Mouse (Mus musculus) CD4-positive, CD25-positive, alpha-beta regulatory T cell, adult 2 months (primary cell): ENCODE data around the gene Lhpp.

Source experiments
- DNase-seq: peaks from one replicate; pipeline ENCODE4 v3.0.0-alpha.2; 2012; ENCODE audit warnings: low read depth, low spot score

Lhpp gene

GRCm38 (mm10) chr7:132681831-132682230, 71.4 kb downstream of the Lhpp start:
- no peak for DNase-seq

- DNase-seq, result no peak
These were observed 71.9 kb downstream of the Lhpp start for GRCm38 (mm10) chr7:132682336-132682735.

- no peak for DNase-seq
These were observed 72.5 kb downstream of the Lhpp start for GRCm38 (mm10) chr7:132682901-132683300.

GRCm38 (mm10) chr7:132683923-132684322, 73.5 kb downstream of the Lhpp start:
- DNase-seq, result no peak

DNA sequence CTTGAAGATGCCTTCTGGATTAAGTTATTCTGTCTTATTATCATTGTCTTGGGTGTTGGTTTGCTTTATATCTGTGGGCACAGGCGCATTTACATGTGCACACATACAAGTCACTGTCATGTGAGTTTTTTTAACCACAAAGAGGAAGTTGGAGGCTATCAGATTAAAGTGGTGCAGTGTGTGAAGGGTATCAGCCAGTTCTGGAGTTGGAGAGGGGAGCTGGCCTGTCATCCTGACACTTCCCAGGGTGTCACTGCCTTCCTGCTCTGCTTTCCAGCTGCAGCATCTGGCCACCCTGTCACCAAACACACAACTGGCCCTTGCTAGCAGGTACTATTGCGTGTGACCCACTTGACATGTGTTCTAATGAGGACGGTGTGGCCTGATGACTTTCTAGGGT, 76.1 kb downstream of the Lhpp start:
- peak; percentile 60 for DNase-seq

- no peak for DNase-seq
These were observed 77.5 kb downstream of the Lhpp start for GRCm38 (mm10) chr7:132687897-132688296.

GRCm38 (mm10) chr7:132688721-132689120, 78.3 kb downstream of the Lhpp start:
- DNase-seq, result no peak

GRCm38 (mm10) chr7:132689722-132690121, 79.3 kb downstream of the Lhpp start:
- no peak for DNase-seq

- no peak for DNase-seq
These were observed 80.5 kb downstream of the Lhpp start for GRCm38 (mm10) chr7:132690716-132691472.

DNA sequence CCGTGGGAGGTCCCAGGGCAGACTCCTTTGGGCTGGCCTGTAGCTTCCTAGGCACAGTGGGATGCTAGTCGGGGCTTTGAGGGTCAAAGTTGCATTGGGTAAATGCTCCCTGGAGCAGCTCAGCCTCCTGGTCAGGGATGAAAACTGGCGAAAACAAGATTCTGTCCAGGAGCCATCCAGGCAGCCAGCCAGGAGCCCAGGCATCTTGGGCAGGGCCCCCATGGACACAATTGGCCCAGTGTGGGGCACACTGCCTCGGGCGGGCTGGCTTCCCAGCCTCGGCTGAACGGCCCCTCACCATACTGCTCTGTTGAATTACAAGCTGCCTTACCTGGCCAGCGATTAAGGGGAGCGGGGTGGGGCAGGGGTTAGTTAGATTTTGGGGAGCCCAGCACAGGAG, 82.3 kb downstream of the Lhpp start:
- DNase-seq, result no peak

- no peak for DNase-seq
These were observed 83.1 kb downstream of the Lhpp start for GRCm38 (mm10) chr7:132693561-132693960.

- DNase-seq, result no peak
These were observed 86.9 kb downstream of the Lhpp start for GRCm38 (mm10) chr7:132697258-132697796.

DNA sequence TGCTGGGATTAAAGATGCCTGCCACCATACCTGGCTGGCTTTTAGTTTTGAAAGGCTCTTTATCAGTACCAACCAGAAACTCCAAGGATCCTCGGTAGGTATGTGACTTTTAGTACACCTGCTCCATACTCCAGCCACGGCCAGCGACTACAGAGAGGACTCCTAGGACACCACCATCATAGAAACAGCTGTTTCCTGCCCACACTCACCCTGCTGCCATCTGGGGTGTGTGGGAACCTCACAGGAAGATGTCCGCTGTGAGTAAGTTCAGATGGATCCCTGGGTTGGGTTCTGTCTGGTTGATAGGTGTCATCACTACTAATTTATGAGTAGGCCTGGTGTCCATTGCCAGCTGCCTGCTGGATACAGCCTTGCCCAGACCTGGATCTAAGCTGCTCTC, 88.3 kb downstream of the Lhpp start:
- no peak for DNase-seq

DNA sequence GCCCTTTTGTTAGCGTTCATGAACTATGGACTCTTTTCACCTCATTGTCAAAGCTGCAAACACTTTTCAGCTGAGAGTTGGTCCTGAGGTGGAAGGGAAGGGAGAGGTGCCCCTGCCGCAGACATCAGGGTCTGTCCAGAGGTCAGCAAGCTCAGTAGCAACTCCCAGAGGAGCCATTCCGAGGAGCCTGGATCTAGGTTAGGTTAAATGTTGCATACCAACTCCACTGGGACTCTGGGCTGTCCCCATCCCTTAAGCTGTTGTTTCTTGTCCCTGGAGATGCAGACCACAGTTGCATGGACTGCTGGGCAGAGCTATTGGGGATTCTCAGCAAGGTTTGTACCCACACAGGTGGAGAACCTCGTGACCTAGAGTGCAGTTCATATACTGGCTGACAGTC, 88.7 kb downstream of the Lhpp start:
- DNase-seq, result peak; percentile 6

DNA sequence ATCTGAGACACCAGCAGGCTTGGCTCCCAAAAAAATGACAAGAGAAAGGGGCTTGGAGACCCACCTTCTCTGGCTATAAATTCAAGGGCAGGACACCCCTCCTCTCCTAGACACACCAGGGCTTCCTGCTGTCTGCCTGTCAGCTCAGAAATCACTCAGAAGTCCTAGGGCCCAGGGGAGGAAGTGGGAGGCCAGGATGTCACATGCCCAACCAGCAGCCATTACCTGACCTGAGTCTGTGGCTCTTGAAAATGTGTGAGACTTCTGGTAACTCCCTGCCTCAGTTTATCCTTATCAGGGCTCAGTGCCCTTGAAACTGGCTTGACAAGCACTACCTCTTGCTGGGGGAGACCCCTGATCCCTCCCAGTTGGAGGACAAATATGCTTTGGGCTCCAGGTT, 89.2 kb downstream of the Lhpp start:
- DNase-seq, result peak; percentile 53

- peak; percentile 7 for DNase-seq
These were observed 89.7 kb downstream of the Lhpp start for GRCm38 (mm10) chr7:132700107-132700506.

GRCm38 (mm10) chr7:132701412-132701811, 91.0 kb downstream of the Lhpp start:
- no peak for DNase-seq

DNA sequence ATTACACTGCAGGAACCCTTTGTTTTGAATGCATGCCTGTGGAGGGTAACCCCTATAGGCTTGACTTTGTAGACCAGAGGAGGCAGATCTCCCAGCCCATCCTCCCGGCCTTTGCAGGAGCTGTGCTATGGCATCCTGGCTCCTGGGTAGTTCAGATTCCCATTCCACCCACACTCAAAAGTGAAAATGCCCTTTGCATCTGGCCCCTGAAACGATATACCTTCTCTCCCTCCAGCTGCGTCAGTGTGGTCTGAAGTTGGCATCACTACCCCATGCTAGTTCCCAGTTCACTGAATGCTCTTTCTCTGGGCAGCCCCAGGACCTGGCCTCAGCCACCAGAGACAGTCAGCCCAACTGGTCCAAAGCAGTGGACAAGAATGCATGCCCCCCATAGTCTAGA, 91.6 kb downstream of the Lhpp start:
- no peak for DNase-seq

GRCm38 (mm10) chr7:132702492-132703070, 92.1 kb downstream of the Lhpp start:
- no peak for DNase-seq

DNA sequence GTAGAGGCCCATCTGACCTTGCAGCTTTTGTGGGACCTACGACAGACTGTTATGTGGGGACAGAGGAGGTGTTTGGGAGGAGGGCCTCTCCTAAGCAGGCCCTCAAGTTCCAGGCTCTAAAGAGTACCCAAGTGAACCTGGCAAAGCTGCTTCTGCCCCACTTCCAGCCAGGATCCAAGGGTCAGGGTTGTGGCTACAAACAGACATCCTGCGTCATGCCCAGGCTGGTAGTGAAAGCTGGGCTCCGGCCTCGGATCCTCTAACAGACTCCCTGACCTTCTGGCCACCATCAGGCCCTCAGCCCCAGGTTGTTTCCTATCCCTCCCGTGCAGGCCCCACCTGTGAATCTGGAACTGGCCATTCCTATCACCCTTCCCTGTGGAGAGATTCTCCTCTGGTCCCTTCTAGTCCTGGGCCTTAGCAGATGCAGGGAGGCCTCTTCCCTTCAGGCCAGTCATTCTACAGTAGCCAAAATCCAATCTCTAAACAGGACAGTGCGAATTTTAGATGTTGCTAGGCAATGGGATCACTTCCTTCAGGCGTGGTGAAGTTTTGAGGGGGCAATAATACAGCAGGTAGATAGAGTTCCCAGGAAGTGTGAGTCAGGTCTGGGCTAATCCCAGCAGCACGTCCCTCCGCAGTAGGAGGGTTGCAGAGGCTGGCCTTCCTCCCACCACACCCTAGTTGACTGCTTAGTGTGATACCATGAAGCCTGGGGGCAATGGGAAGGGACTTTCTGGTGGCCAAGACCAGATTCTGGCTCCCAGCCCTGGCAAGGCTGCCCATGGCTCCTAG, 93.3 kb downstream of the Lhpp start:
- no peak for DNase-seq

DNA sequence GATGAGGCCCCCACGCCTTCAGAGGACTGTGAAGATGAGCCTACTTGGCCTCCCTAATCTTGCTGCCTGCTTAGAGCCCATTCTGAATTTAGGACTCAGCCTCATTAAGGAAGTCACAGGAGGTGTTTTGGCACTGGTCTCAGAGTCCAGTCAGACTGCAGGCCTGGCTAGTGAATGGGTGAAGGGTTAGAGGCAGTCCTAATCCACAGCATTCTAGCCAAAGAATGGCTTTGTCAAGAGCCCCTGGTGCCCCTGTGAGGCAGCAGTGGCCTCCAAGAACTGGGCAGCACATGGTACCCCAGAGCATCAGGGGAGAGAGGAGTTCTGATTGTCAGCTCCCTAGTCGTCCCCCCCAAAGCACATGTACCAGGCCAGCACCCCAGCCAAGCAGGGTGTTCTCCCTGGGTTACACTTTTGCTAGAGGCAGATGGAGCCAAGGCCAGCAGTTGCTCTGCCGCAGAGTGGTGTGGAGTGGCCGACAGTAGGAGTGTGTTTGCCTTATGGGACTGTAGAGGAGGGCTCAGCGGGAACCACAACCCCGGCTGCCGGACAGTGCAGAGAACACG, 94.0 kb downstream of the Lhpp start:
- no peak for DNase-seq

DNA sequence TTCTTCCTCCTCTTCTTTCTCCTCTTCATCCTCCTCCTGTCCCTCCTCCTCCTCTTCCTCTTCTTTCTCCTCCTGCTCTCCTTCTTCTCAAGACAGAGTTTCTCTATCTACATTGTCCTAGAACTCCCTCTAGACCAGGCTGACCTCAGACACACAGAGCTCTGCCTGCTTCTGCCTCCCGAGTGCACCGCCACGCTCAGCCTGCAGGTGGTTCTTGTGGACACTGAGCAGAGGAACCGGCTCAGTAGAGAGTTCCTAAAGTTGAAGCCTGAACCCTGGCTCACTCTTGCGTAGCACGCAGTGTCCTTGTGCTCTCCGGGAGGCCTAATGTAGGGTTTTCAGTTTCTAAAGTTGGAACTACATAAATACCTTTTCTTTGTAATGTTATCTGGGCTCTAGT, 94.7 kb downstream of the Lhpp start:
- DNase-seq, result peak; percentile 54
